Mouse (Mus musculus) ES-E14 (cell line): ENCODE measurements at regions not wholly inside any gene's neighbourhood (a gene's known extent, or its start where the extent isn't known, plus 50 kb on each side); places are given as distances from the start of the nearest gene placed in this dataset.

Source experiments
- HCFC1 ChIP-seq: IDR thresholded peaks from 2 replicates; pipeline ENCODE4 v1.6.1; 2012; ENCODE audit warnings: low read length, inconsistent platforms, borderline replicate concordance; ENCODE audit not compliant: insufficient read depth
- MAFK ChIP-seq: IDR thresholded peaks from 2 replicates; pipeline ENCODE4 v1.6.1; 2014; ENCODE audit warnings: mild to moderate bottlenecking, low read depth, low read length, inconsistent platforms; ENCODE audit not compliant: insufficient read depth
- ZC3H11A ChIP-seq: IDR thresholded peaks from 2 replicates; pipeline ENCODE4 v1.6.1; 2012; ENCODE audit warnings: low read depth, mild to moderate bottlenecking, inconsistent platforms, low read length, borderline replicate concordance

GRCm38 (mm10) chr2:57492116-57492515 lies 254.7 kb downstream of the Gpd2 start:
- TF ChIP-seq ZC3H11A (no peak), HCFC1 (no peak), MAFK (no peak)
